Mouse (Mus musculus): ENCODE data around the gene Pappa. TPM values are rescaled to one million over a fixed set of nuclear protein-coding genes. Genes with fewer than 3 reads are reported as not detected.

Gene Pappa
- total and polyA plus RNA-seq, 2 experiments from 2014 or later, result 0.27 to 1.7 TPM

GRCm38 (mm10) chr4:65192810-65193209 lies 68.8 kb downstream of the Pappa start:
- no peak for TF ChIP-seq CTCF (IDR thresholded peaks at IDR 0.05; ENCODE audit: low read depth)
- no peak overlapping the region for H3K9ac ChIP-seq
- no peaks in the 10 kb centered on the region for H3K9me3 ChIP-seq (ENCODE audit: low read length)
- DNase-seq (no peak), ATAC-seq (no peak)
- WGBS, result 95% methylated on average over 3 of the region's 3 CpGs
- H3K4me3 ChIP-seq (ENCODE audit: low read depth, low read length), result no peak overlapping the region
- no peak overlapping the region for H3K4me2 ChIP-seq (ENCODE audit: low read depth)
- H3K27ac ChIP-seq (ENCODE audit: low read depth, low read length), result no peak overlapping the region
- no peaks in the 10 kb centered on the region for H3K4me1 ChIP-seq (ENCODE audit: insufficient read depth)
- H3K27me3 ChIP-seq (ENCODE audit: insufficient read depth, low read length), result no peaks in the 10 kb centered on the region
- no peaks in the 10 kb centered on the region for H3K36me3 ChIP-seq (ENCODE audit: insufficient read depth)

- H3K27me3 ChIP-seq (ENCODE audit: insufficient read depth, low read length), result no peaks in the 10 kb centered on the region
- no peaks in the 10 kb centered on the region for H3K36me3 ChIP-seq (ENCODE audit: insufficient read depth)
- no peaks in the 10 kb centered on the region for H3K4me1 ChIP-seq (ENCODE audit: insufficient read depth)
- TF ChIP-seq CTCF (IDR thresholded peaks at IDR 0.05; ENCODE audit: low read depth), result no peak
- no peaks in the 10 kb centered on the region for H3K9me3 ChIP-seq (ENCODE audit: low read length)
- WGBS, result 79% methylated on average over 1 of the region's 1 CpGs
- no peak overlapping the region for H3K4me3 ChIP-seq (ENCODE audit: low read depth, low read length)
- DNase-seq (no peak), ATAC-seq (no peak)
- no peak overlapping the region for H3K4me2 ChIP-seq (ENCODE audit: low read depth)
- H3K27ac ChIP-seq (ENCODE audit: low read depth, low read length), result no peak overlapping the region
- no peak overlapping the region for H3K9ac ChIP-seq
These were observed 72.0 kb downstream of the Pappa start for GRCm38 (mm10) chr4:65195971-65196370.

DNA sequence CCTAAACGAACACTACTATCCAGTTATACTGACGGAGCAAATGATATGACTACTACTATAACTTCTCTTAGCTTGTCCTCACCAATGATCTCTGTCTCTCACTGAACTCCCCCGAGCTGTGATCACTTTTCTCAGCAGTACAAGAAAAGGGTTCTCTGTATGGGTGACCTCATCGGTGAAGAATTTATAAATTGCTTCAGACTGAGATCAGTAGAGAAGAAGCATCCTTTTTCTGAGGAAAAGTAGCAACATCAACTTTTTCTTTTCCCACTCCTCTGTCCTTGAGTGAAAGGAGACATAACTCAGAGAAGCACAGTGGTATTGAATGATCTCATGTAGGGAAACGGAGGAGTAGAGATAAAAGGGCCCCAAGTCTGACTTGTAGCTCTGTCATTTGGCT lies 79.7 kb downstream of the Pappa start:
- 75% methylated on average over 5 of the region's 5 CpGs for WGBS
- TF ChIP-seq CTCF (IDR thresholded peaks at IDR 0.05; ENCODE audit: low read depth), result no peak
- no peaks in the 10 kb centered on the region for H3K4me1 ChIP-seq (ENCODE audit: insufficient read depth)
- ATAC-seq (no peak), DNase-seq (no peak)
- no peaks in the 10 kb centered on the region for H3K27me3 ChIP-seq (ENCODE audit: insufficient read depth, low read length)
- H3K4me2 ChIP-seq (ENCODE audit: low read depth), result no peak overlapping the region
- H3K27ac ChIP-seq (ENCODE audit: low read depth, low read length), result no peak overlapping the region
- no peaks in the 10 kb centered on the region for H3K9me3 ChIP-seq (ENCODE audit: low read length)
- H3K9ac ChIP-seq, result no peak overlapping the region
- H3K36me3 ChIP-seq (ENCODE audit: insufficient read depth), result no peaks in the 10 kb centered on the region
- H3K4me3 ChIP-seq (ENCODE audit: low read depth, low read length), result no peak overlapping the region

- no peak for TF ChIP-seq CTCF (IDR thresholded peaks at IDR 0.05; ENCODE audit: low read depth)
- Histone ChIP-seq H3K9ac (no peak overlapping the region), H3K27ac (ENCODE audit: low read depth, low read length) (no peak overlapping the region), H3K4me3 (ENCODE audit: low read depth, low read length) (no peak overlapping the region), H3K9me3 (ENCODE audit: low read length) (no peaks in the 10 kb centered on the region), H3K4me1 (ENCODE audit: insufficient read depth) (no peaks in the 10 kb centered on the region), H3K4me2 (ENCODE audit: low read depth) (no peak overlapping the region), H3K36me3 (ENCODE audit: insufficient read depth) (no peaks in the 10 kb centered on the region), H3K27me3 (ENCODE audit: insufficient read depth, low read length) (no peaks in the 10 kb centered on the region)
- ATAC-seq (no peak), DNase-seq (no peak)
- 88% methylated on average over 2 of the region's 2 CpGs for WGBS
These were observed 81.5 kb downstream of the Pappa start for GRCm38 (mm10) chr4:65205446-65205845.

DNA sequence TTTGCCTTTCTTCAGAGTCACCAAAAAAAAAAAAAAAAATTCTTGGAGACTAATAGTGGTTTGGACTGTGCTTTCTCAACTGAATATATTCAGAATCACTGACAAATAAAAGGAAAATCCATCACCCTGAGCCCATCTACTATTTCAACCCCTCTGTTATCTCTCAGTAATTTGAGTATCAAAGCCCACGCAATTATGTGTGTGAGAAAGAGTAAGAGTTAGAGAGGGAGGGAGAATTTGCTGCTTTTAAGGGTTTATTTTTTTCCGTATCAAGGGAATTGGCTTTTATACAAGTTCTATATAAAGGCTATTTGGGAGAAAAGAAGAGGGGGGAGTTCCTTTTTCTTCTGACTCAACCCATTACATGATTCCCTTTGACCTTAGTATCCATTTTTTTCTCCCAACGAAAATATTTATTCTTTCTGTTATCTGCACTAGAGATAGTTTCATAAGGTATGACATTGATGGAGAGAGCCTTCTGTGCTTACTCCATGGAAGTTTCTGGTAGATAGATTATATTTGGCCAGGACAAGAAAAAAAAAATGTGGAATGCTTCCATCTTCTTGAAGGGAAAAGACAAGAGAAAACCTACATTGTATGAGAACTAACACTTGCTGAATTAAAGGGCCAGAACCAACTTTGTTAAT lies 85.5 kb downstream of the Pappa start:
- Histone ChIP-seq H3K4me1 (ENCODE audit: insufficient read depth) (no peaks in the 10 kb centered on the region), H3K4me3 (ENCODE audit: low read depth, low read length) (no peak overlapping the region), H3K27ac (ENCODE audit: low read depth, low read length) (no peak overlapping the region), H3K9me3 (ENCODE audit: low read length) (no peaks in the 10 kb centered on the region), H3K4me2 (ENCODE audit: low read depth) (no peak overlapping the region), H3K9ac (no peak overlapping the region), H3K27me3 (ENCODE audit: insufficient read depth, low read length) (no peaks in the 10 kb centered on the region), H3K36me3 (ENCODE audit: insufficient read depth) (no peaks in the 10 kb centered on the region)
- DNase-seq (no peak), ATAC-seq (no peak)
- WGBS, result 74% methylated on average over 3 of the region's 3 CpGs
- no peak for TF ChIP-seq CTCF (IDR thresholded peaks at IDR 0.05; ENCODE audit: low read depth)

- 20% methylated on average over 3 of the region's 3 CpGs for WGBS
- Histone ChIP-seq H3K4me2 (ENCODE audit: low read depth) (no peak overlapping the region), H3K36me3 (ENCODE audit: insufficient read depth) (no peaks in the 10 kb centered on the region), H3K9me3 (ENCODE audit: low read length) (no peaks in the 10 kb centered on the region), H3K9ac (no peak overlapping the region), H3K4me3 (ENCODE audit: low read depth, low read length) (no peak overlapping the region), H3K27me3 (ENCODE audit: insufficient read depth, low read length) (no peaks in the 10 kb centered on the region), H3K4me1 (ENCODE audit: insufficient read depth) (no peaks in the 10 kb centered on the region), H3K27ac (ENCODE audit: low read depth, low read length) (no peak overlapping the region)
- no peak for ATAC-seq
- TF ChIP-seq CTCF (IDR thresholded peaks at IDR 0.05; ENCODE audit: low read depth), result no peak
- no peak for DNase-seq
These were observed 92.7 kb downstream of the Pappa start for GRCm38 (mm10) chr4:65216682-65217081.

DNA sequence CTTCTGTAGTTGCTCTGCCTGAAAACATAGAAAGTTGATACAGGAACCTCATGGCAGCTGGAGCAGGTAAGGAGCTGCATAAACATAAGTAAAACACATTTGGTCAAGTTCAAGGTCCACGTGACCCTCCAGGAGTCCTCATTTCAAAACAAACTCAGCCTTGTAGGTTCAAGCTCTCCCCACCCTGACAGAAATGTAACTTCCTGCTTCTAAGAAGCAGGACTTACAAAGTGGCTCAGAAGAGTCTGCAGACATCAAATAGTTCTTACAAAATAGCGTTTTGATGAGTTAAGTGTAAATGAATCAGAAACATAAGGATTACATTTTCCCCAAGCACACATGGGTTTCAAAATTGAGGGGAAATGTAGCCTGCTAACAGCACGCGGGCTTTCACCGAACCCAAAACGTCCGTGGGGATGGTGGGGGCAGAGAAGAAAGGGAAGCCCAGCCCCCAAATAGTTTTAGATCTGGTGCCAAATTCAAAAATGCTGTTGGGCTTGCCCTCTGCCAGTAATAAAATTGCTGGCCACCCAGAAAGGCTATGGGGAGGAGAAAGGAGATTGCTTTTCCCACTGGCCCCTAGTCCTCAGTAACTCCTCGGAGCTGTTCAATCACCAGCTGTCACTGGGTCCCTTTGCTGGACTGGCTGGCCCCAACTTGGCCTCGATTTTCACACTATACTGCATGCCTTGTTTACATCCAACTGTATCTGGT lies 93.8 kb downstream of the Pappa start:
- ATAC-seq (no peak), DNase-seq (no peak)
- H3K4me2 ChIP-seq (ENCODE audit: low read depth), result no peak overlapping the region
- 56% methylated on average over 9 of the region's 9 CpGs for WGBS
- no peaks in the 10 kb centered on the region for H3K9me3 ChIP-seq (ENCODE audit: low read length)
- H3K27me3 ChIP-seq (ENCODE audit: insufficient read depth, low read length), result no peaks in the 10 kb centered on the region
- H3K4me1 ChIP-seq (ENCODE audit: insufficient read depth), result no peaks in the 10 kb centered on the region
- no peaks in the 10 kb centered on the region for H3K36me3 ChIP-seq (ENCODE audit: insufficient read depth)
- no peak overlapping the region for H3K9ac ChIP-seq
- no peak overlapping the region for H3K27ac ChIP-seq (ENCODE audit: low read depth, low read length)
- no peak for TF ChIP-seq CTCF (IDR thresholded peaks at IDR 0.05; ENCODE audit: low read depth)
- H3K4me3 ChIP-seq (ENCODE audit: low read depth, low read length), result no peak overlapping the region
